Mouse (Mus musculus): Measurements from ENCODE around the gene Umodl1.
A peak's percentile ranks its signal among the peaks of the same experiment; 100 is the strongest.

The Umodl1 gene

DNA sequence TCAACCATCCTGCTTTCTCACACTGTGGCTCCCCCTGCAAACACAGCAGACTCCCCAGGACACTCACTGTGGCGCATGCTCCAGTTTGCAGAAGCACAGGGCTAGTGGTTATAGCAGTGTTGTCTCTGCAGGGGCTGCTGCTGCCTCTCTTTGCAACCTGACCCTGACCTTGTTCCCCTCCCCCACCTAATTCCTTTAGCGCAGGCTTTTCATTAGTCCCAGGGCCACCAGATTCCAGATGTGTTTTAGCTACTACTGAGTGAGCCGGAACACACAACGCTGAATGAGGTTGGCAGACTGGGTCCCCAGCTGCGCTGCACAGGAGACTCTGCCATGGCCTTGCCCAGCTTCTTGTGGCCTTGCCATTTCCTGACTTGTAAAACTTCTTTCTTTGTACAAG lies 46.5 kb downstream of the Umodl1 start:
- no peak for DNase-seq

DNA sequence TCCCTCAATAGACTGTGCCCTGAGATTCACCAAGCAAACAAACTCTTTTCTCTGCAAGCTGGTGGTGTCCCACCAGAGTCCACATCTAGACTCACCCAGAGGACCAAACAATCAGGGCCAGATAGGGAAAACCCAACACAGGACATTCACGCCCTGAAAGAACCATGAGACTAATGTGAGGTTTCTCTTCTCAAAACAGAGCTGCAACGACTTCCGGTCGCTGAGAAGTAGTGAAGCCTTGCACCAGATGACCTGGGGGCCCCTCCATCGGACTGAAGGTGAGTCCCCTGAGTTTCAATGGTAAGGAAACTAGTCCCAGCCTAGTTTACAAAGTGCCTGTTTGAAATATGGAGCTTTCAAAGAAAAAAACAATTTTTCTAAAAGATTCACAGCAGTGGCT lies 48.2 kb downstream of the Umodl1 start:
- DNase-seq = no peak

DNA sequence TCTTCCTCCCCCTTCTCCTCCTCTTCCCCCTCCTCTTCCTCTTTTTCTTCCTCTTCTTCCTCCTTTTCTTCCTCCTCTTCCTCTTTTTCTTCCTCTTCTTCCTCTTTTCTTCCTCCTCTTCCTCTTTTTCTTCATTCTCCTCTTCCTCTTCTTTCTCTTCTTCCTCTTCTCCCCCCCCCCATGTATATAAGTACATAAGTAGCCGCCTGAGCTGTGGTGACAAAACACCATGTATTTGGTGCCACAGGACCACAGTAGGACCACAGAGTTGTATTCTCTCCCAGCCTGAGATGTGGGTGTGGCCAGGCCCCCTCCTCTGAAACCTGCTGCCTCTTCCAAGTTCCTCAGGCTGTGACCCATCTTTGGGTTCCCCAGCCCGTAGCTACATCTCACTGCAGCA lies 50.8 kb downstream of the Umodl1 start:
- DNase-seq = no peak

DNA sequence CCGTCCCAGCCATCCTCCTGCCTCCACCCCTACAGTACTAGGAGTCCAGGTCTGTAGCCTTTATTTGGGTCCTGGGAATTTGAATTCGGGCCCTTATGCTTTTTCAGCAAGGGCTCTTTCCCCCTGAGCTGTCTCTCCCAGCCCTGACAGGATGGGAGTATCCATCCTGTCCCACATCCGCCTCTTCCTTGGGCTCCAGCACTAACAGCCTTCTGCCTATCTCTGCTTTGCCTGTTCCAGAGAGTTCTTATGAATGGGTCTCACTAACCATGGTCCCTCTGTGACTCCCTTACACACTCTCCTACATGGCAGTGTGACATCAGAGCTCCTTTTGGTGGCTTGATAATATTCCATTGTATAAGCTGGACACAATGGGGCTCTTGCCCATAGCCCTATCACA lies 52.9 kb downstream of the Umodl1 start:
- DNase-seq = no peak

GRCm38 (mm10) chr17:31008416-31008815 lies 54.0 kb downstream of the Umodl1 start:
- DNase-seq = no peak

DNA sequence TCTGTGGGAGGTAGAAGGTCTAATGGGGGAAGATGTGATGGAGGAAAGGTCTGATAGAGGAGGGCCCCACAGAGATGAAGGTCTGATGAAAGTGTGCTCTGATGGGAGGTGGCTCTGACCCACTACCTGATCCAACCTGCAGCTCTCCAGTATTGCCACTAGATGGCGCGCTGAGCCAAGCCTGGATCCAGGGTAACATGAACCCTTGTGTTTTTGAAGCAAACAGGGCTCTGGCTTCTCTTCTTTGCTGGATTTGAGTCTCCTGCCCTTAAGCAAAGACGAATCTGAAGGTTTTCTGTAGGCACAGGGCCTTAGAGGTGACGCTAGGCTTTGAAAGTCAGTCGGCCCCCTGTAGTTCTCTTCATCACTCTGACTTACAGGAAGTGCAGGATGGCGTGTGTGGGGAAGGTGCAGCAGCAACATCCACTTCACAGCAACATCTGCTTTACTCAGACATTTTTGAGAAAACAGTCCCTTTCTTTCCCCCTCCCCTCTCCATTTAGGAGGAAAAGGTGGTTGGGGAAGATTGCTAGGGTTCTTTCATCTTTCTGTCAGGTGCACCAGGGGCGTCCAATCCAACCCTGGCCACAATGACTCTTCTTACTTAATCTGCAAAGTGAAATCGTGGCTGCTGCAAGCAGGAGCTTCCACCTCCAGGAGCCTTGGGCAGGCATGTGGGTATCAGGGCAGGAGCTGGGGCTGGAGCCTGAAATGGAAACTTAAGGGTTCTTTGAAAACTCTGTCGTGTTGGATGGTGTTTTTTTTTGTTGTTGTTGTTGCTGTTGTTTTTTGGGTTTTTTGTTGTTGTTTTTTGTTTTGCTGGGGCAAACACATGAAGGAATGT lies 57.3 kb downstream of the Umodl1 start:
- DNase-seq = no peak

- no peak for DNase-seq
These were observed 63.8 kb downstream of the Umodl1 start for GRCm38 (mm10) chr17:31018267-31018666.

GRCm38 (mm10) chr17:31019505-31019904 lies 65.1 kb downstream of the Umodl1 start:
- peak; percentile 62 for DNase-seq

GRCm38 (mm10) chr17:31020078-31020477 lies 65.6 kb downstream of the Umodl1 start:
- DNase-seq = no peak

DNA sequence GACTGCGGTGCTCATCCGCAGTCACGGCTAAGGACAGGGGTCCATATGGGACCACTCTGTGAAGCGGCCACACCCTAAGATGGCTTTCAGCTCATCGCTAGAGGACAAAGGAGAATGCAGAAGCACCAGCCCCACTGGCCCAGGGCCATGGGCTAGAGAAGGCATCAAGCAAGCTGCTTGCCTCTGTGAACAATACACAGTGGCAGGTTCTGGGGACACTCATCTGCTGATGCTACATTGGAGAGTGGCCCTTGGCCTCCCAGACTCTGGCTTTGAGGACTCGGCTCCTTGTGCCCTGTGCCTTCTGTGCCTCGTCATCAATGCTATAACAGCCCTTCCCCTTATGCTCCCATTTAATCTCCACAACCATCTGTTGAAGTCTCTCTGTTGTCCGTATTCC lies 66.8 kb downstream of the Umodl1 start:
- no peak for DNase-seq

- no peak for DNase-seq
These were observed 69.8 kb downstream of the Umodl1 start for GRCm38 (mm10) chr17:31024125-31024781.

- no peak for DNase-seq
These were observed 70.3 kb downstream of the Umodl1 start for GRCm38 (mm10) chr17:31024782-31025125.

DNA sequence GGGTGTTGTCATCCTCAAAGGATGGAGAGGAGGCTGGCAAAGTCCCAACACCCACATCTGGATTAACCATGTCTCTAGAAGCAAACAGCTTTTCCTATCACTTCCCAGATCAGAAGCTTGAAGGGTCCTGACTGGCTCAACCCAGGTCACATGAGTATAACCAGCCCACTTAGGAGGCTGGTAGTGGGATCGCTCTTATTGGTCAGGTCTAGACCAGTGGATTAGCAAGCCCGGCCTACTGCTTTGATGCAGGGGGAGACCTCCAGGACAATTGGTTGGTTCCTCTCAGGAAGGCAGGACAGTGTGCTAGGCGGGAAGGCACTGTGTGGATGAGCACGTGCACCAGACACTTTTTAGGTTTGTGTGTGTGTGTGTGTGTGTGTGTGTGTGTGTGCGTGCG lies 72.5 kb downstream of the Umodl1 start:
- no peak for DNase-seq

DNA sequence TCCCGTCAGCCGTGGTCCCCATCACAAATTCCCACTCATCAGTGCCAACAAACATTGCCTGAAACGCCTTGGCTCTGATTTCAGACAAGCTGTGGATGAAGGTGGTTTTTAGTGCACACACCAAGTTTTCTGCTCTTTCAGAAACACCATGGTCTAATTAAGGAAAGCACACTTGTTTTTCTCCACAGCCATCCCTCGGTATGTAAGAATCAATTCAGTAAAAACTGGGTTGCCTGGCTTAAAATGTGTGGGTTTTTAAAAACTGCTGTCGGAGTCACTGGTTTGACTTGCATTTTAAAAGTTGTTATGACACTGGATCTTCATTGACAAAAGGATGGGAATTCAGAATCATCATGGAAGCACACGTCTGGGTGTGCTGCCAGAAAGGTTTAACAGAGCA lies 73.3 kb downstream of the Umodl1 start:
- no peak for DNase-seq

DNA sequence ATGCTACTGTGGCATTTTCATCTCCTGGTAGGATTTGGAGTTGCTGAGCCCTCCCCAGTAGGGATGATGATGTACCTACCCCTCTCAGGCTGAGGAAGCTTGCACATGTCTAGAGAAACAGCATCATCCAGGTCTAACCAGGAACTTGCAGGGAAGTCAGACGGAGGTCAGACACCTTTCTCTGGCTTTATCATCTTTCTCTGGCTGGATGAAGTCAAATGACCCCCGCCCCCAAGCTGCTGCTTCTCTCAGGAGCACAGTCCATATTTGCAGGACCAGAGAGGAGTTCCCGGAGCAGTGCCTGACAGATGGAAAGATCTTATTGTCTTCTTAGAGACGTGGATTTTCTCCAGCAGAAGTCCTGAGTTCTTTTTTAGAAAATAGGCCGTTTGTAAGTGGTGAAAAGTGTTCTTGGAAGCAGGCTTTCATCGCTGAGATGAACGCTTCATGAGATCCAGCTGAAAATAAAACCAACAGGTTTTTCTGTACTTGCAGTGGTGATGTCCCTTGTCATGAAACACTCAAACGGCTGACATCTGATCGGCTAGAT lies 74.5 kb downstream of the Umodl1 start:
- no peak for DNase-seq

GRCm38 (mm10) chr17:31029407-31029806 lies 75.0 kb downstream of the Umodl1 start:
- no peak for DNase-seq

DNA sequence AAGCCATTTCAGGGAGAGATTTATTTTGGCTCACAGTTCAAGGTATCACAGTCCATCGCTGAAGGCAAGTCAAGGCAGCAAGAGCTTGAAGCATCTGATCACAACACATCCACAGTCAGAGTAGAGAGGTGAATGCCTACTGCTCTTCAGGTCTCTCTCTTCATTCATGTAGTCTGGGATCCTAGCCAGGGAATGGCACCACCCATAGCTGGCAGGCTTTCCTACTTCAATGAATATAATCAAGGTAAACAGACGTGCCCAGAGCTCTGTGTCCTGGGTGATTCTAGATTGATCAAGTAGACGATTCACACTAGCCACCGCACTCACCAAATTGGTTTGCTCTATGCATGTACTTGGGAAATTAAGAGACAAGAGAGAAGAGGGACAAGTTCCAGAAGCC lies 77.9 kb downstream of the Umodl1 start:
- DNase-seq = no peak

- DNase-seq = no peak
These were observed 78.8 kb downstream of the Umodl1 start for GRCm38 (mm10) chr17:31033251-31033650.

DNA sequence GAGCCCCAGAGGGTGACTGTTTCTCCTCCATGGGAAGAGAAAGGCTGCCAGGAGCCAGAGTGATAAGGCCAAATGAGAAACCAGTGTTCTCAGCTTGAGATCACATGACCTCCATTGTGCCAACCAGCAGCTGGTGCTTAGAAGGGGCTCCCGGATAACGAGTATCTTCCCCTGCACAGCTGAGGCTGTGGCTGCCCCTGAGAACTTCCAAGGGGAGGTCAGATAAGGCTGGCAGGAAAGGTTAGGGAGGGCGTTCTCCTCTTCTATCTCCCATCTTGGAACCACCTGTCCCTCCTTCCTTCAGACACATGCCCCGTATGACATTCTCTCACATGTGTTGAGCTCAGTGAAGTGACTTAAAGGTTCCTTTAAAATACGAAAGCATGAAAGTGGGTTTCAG lies 79.7 kb downstream of the Umodl1 start:
- DNase-seq = no peak

DNA sequence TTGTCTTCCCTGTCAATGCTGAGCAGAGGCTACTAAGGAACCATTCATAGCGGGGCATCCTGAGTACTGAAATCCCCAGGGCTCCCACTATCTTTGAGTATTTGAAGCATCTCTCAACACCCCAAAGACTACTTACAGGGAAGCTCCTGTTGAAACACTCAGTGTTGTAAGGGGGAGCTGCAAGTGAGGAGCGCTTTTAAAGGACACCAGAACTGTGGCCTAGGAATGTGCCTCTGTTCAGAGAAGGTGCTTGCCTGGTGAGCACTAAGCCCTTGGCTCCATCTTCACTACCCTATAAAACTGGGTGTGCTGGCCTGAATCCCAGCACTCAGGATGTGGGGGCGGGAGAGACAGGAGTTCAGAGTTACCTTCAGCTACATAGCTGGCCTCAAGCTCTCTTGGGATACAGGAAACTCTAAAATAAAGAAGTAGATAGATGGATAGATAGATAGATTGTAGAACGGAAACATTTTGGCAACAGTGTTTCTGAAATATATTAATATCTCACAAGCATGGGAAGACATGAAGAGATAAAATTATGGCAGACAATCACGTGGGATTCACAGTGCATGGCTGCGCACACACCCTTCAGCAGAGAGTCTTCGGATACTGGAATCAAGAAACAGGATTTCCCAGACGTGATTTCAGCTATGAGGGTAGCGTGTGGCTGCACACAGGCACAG lies 80.4 kb downstream of the Umodl1 start:
- DNase-seq = no peak

- DNase-seq = no peak
These were observed 81.9 kb downstream of the Umodl1 start for GRCm38 (mm10) chr17:31036168-31036876.

- no peak for DNase-seq
These were observed 82.9 kb downstream of the Umodl1 start for GRCm38 (mm10) chr17:31037331-31037730.

DNA sequence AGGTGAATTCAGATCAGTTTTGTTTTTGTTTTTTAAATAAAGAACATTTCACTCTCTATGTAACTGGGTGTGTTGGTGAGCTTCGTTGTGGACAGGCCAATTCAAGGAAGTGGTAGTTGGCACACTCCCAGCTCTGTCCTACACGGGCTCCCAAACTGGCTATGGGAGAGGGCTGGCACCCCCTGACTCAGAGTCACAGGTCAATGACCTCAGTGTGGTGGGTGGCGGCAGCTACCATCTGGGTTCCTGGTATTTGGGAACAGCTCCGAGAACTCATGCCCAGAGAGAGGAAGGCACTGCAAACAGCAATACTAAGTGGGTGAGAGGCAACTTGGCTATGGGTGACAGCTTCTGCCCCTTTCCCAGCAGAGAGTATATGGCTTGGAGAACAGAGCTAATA lies 83.9 kb downstream of the Umodl1 start:
- DNase-seq = no peak
